Mouse (Mus musculus): ENCODE measurements around the gene Ush2a.

Gene Ush2a

GRCm38 (mm10) chr1:188772516-188773229, 510.9 kb downstream of the Ush2a start:
- DNase-seq (ENCODE audit: low spot score) = no peak

GRCm38 (mm10) chr1:188773631-188774030, 511.8 kb downstream of the Ush2a start:
- DNase-seq (ENCODE audit: low spot score) = no peak

GRCm38 (mm10) chr1:188777556-188778161, 515.8 kb downstream of the Ush2a start:
- no peak for DNase-seq (ENCODE audit: low spot score)

GRCm38 (mm10) chr1:188785056-188785455, 523.2 kb downstream of the Ush2a start:
- DNase-seq (ENCODE audit: low spot score) = no peak

- no peak for DNase-seq (ENCODE audit: low spot score)
Measured at GRCm38 (mm10) chr1:188805069-188805468, 543.2 kb downstream of the Ush2a start.

- no peak for DNase-seq (ENCODE audit: low spot score)
Measured at GRCm38 (mm10) chr1:188805852-188806251, 544.0 kb downstream of the Ush2a start.

- DNase-seq (ENCODE audit: low spot score) = no peak
Measured at GRCm38 (mm10) chr1:188810631-188811030, 548.8 kb downstream of the Ush2a start.

- no peak for DNase-seq (ENCODE audit: low spot score)
Measured at GRCm38 (mm10) chr1:188815072-188815471, 553.2 kb downstream of the Ush2a start.

GRCm38 (mm10) chr1:188824195-188824594, 562.4 kb downstream of the Ush2a start:
- no peak for DNase-seq (ENCODE audit: low spot score)

GRCm38 (mm10) chr1:188824878-188825532, 563.2 kb downstream of the Ush2a start:
- no peak for DNase-seq (ENCODE audit: low spot score)

GRCm38 (mm10) chr1:188830527-188831407, 568.9 kb downstream of the Ush2a start:
- DNase-seq (ENCODE audit: low spot score) = peak; percentile 12

- DNase-seq (ENCODE audit: low spot score) = no peak
Measured at GRCm38 (mm10) chr1:188833906-188834305, 572.1 kb downstream of the Ush2a start.

GRCm38 (mm10) chr1:188834770-188835169, 572.9 kb downstream of the Ush2a start:
- no peak for DNase-seq (ENCODE audit: low spot score)

GRCm38 (mm10) chr1:188837613-188838295, 575.9 kb downstream of the Ush2a start:
- no peak for DNase-seq (ENCODE audit: low spot score)

- no peak for DNase-seq (ENCODE audit: low spot score)
Measured at GRCm38 (mm10) chr1:188847242-188847641, 585.4 kb downstream of the Ush2a start.

- no peak for DNase-seq (ENCODE audit: low spot score)
Measured at GRCm38 (mm10) chr1:188852776-188853175, 591.0 kb downstream of the Ush2a start.

GRCm38 (mm10) chr1:188854240-188854639, 592.4 kb downstream of the Ush2a start:
- DNase-seq (ENCODE audit: low spot score) = no peak

- no peak for DNase-seq (ENCODE audit: low spot score)
Measured at GRCm38 (mm10) chr1:188855034-188855433, 593.2 kb downstream of the Ush2a start.

GRCm38 (mm10) chr1:188859718-188860117, 597.9 kb downstream of the Ush2a start:
- no peak for DNase-seq (ENCODE audit: low spot score)

- no peak for DNase-seq (ENCODE audit: low spot score)
Measured at GRCm38 (mm10) chr1:188865881-188866280, 604.1 kb downstream of the Ush2a start.

- no peak for DNase-seq (ENCODE audit: low spot score)
Measured at GRCm38 (mm10) chr1:188866515-188866914, 604.7 kb downstream of the Ush2a start.
